Mouse (Mus musculus): Measurements from ENCODE around the gene Unc93a2. TPM values are rescaled to one million over a fixed set of nuclear protein-coding genes. Genes with fewer than 3 reads are reported as not detected.

Gene Unc93a2
- polyA plus RNA-seq (2012; rRNA removed): 0.07 and 0.16 TPM in 2 replicates

DNA sequence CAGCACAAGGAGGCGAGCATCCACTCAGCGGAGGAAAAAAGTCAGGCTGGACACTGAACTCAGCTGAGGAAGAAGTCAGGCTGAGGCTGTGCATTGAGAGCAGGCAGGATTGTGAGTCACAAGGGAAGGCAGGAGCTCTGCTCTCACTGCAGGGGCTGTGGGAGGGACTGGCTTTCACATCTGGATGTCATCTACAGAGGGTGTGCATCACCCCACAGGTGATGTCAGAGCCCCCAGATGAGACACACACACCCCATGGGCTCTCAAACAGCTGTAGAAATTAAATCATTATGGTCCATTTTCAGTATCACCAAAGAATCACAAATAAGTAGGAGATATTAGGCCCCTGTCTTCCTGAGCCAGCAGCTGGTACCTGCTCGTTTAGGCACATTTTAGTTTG lies at the start of gene Unc93a2:
Gene Unc93a2, minus strand, starts transcription at position 101 of the 400 bp plus-strand sequence.

DNA sequence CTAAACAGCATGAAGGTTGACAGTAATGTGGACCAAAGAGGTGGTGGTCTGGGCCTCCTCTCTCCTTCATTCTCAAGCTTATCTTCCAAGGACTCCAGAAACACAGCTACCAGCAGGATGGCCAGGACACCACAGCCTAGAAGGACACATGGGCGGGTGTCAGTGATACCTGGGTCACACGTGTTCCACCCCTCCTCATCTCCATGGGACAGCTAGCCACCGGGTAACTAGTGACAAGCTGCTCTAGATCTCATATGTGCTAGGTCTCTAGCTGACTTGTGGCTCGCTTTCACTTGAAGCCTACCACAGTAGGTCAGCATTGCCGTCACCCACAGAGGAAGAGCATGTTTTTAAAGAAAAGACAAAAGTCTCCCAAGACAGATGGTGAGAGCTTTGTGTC lies 13.4 kb downstream of the Unc93a2 start, which contains the start of gene Gm49630:
Gene Gm49630, minus strand, starts transcription at position 101 of the 400 bp plus-strand sequence.

DNA sequence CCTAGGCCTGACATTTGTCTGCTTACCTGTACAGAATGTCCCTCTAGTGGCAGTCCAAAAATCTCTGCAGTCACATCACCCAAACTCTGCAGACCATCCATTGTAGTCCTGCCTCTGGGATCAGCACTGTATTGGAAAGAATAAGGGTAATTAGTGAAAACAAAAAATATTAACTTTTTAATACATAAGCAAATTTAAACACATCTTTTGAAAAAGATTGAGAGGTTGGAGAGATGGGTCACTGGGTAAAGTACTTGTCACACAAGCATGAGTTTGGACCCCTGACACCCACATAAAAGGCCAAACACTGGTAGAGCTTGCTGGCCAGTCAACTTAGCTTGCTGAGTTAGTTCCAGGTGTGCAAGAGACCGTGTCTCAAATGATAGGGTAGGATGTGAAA lies 32.7 kb downstream of the Unc93a2 start, which contains the start of gene Ttll2:
Gene Ttll2, minus strand, starts transcription at position 101 of the 400 bp plus-strand sequence.

DNA sequence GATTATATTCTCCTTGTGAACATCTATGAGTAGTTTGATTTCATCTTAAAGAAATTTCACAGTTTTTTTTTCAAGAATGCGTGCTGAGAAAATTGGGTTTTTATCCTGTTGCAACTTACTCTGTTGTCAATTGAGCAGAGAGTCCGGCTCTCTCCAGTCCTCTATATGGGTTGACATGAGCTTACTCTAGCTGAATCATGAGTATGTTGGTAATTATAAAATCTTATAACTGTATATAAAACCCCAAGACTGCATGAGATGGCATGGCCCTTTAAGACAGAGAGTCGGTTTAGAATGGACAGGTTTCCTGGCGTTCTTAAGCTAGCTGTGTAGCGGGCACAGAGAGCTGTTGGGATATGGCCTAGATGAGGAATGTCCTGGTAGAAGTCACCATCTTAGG lies 60.9 kb downstream of the Unc93a2 start, which contains the start of gene Tcp10a:
Gene Tcp10a, plus strand, starts transcription at position 301 of the 400 bp plus-strand sequence.

Other genes starting within 250 kb of the Unc93a2 start
- gene Rps6ka2, start 215.3 kb downstream of the Unc93a2 start, polyA plus RNA-seq (2012; rRNA removed): 27.4 and 28.7 TPM in 2 replicates
- 0.06 and 0.07 TPM in 2 replicates for gene Tcp10a, start 60.8 kb downstream of the Unc93a2 start, polyA plus RNA-seq (2012; rRNA removed)
- gene Ttll2, start 32.8 kb downstream of the Unc93a2 start, polyA plus RNA-seq (2012; rRNA removed): 0.05 TPM in 1 of 2 replicates, not detected in the other
- gene Gm49630, start 13.5 kb downstream of the Unc93a2 start, polyA plus RNA-seq (2012; rRNA removed): not detected in 2 replicates